Mouse (Mus musculus) C2C12 (cell line): Measurements from ENCODE around the gene Foxk2. TPM values are rescaled to one million over a fixed set of nuclear protein-coding genes. Genes with fewer than 3 reads are reported as not detected.

Source experiments
- H3K27me3 ChIP-seq: one replicate; pipeline ENCODE4 v1.6.1; 2011; ENCODE audit not compliant: control insufficient read depth, insufficient read depth, insufficient read length
- H3K36me3 ChIP-seq: one replicate; pipeline ENCODE4 v1.6.1; 2011; ENCODE audit not compliant: control insufficient read depth, insufficient read depth
- H3K4me3 ChIP-seq: one replicate; pipeline ENCODE4 v1.5.1; 2011; ENCODE audit warnings: mild to moderate bottlenecking, control low read depth; ENCODE audit not compliant: poor library complexity, insufficient read depth, severe bottlenecking
- H3K79me2 ChIP-seq: one replicate; pipeline ENCODE4 v1.6.1; 2011; ENCODE audit not compliant: control insufficient read depth, insufficient read depth
- H3K79me3 ChIP-seq: one replicate; pipeline ENCODE4 v1.6.1; 2011; ENCODE audit warnings: low read depth, control low read depth
- H3ac ChIP-seq: one replicate; pipeline ENCODE3; 2011; ENCODE audit warnings: low read depth; ENCODE audit not compliant: control insufficient read depth, insufficient read length
- CEBPB ChIP-seq: IDR thresholded peaks from one replicate; pipeline ENCODE4 v1.6.1; 2011; ENCODE audit warnings: low read depth, mild to moderate bottlenecking, control low read depth, moderate library complexity
- CTCF ChIP-seq: IDR thresholded peaks from one replicate; pipeline ENCODE4 v1.5.1; 2011; ENCODE audit not compliant: control insufficient read depth, insufficient read depth, insufficient read length
- FOSL1 ChIP-seq: IDR thresholded peaks from one replicate; pipeline ENCODE4 v1.8.0; 2011; ENCODE audit warnings: mild to moderate bottlenecking, low read length; ENCODE audit not compliant: poor library complexity, insufficient read depth, severe bottlenecking
- MAX ChIP-seq: IDR thresholded peaks from one replicate; pipeline ENCODE4 v1.6.1; 2011; ENCODE audit warnings: mild to moderate bottlenecking, control low read depth
- MYOD1 ChIP-seq: IDR thresholded peaks from one replicate; pipeline ENCODE4 v1.6.1; 2011; ENCODE audit warnings: low read depth; ENCODE audit not compliant: control insufficient read depth, insufficient read length
- MYOG ChIP-seq: IDR thresholded peaks from one replicate; pipeline ENCODE4 v1.6.1; 2011; ENCODE audit not compliant: control insufficient read depth, insufficient read length; ENCODE audit errors: extremely low read depth
- USF1 ChIP-seq: IDR thresholded peaks from one replicate; pipeline ENCODE4 v1.6.1; 2011; ENCODE audit warnings: low read depth, mild to moderate bottlenecking, control low read depth, moderate library complexity
- polyA plus RNA-seq: library from polyadenylated mRNA; unstranded; fragments of >200 nt; fragmentation: generic; extraction: Trizol; gene quantifications from one replicate; pipeline ENCODE4 v1.2.1, GENCODE M21; 2012; ENCODE audit warnings: missing spikeins

Gene Foxk2
- polyA plus RNA-seq, 1 experiment: 43.1 TPM

- no peaks in the 10 kb centered on the region for H3K79me2 ChIP-seq
- no peak overlapping the region for H3K4me3 ChIP-seq
- H3K27me3 ChIP-seq: no peaks in the 10 kb centered on the region
- peaks cover 2% of the 10 kb centered on the region for H3K79me3 ChIP-seq
- H3ac ChIP-seq: no peak overlapping the region
- TF ChIP-seq USF1: no peak
- no peak for TF ChIP-seq MAX
- no peak for TF ChIP-seq CTCF
- TF ChIP-seq CEBPB: no peak
- no peak for TF ChIP-seq MYOG
- no peak for TF ChIP-seq FOSL1
- no peak for TF ChIP-seq MYOD1
- peaks cover 51% of the 10 kb centered on the region for H3K36me3 ChIP-seq
These were observed 66.2 kb downstream of the Foxk2 start for GRCm38 (mm10) chr11:121326034-121326433.

- Histone ChIP-seq H3K27me3 (no peaks in the 10 kb centered on the region), H3K36me3 (peaks cover 57% of the 10 kb centered on the region)
- TF ChIP-seq MAX (no peak), USF1 (no peak), CEBPB (no peak)
These were observed 66.9 kb downstream of the Foxk2 start for GRCm38 (mm10) chr11:121326681-121327080.

GRCm38 (mm10) chr11:121328206-121328605 lies 68.4 kb downstream of the Foxk2 start:
- no peak overlapping the region for H3K4me3 ChIP-seq
- no peak for TF ChIP-seq MAX
- no peak for TF ChIP-seq MYOD1
- no peak for TF ChIP-seq FOSL1
- TF ChIP-seq USF1: no peak
- no peak for TF ChIP-seq CTCF
- no peak for TF ChIP-seq MYOG
- TF ChIP-seq CEBPB: no peak
- H3K36me3 ChIP-seq: peaks cover 70% of the 10 kb centered on the region

More at GRCm38 (mm10) chr11:121326681-121327080, 66.9 kb downstream of the Foxk2 start:
- peaks cover 2% of the 10 kb centered on the region for H3K79me3 ChIP-seq
- H3K4me3 ChIP-seq: no peak overlapping the region
- H3K79me2 ChIP-seq: peaks cover 2% of the 10 kb centered on the region
- no peak overlapping the region for H3ac ChIP-seq

GRCm38 (mm10) chr11:121328619-121329018 lies 68.8 kb downstream of the Foxk2 start:
- no peak overlapping the region for H3ac ChIP-seq
- H3K79me2 ChIP-seq: peaks cover 19% of the 10 kb centered on the region
- peaks cover 72% of the 10 kb centered on the region for H3K36me3 ChIP-seq
- TF ChIP-seq CTCF (no peak), MAX (no peak), MYOG (no peak), USF1 (no peak), FOSL1 (no peak), CEBPB (no peak), MYOD1 (no peak)
- peaks cover 2% of the 10 kb centered on the region for H3K79me3 ChIP-seq
- no peaks in the 10 kb centered on the region for H3K27me3 ChIP-seq
- no peak overlapping the region for H3K4me3 ChIP-seq

More at GRCm38 (mm10) chr11:121328206-121328605, 68.4 kb downstream of the Foxk2 start:
- Histone ChIP-seq H3ac (no peak overlapping the region), H3K79me3 (peaks cover 2% of the 10 kb centered on the region), H3K27me3 (no peaks in the 10 kb centered on the region), H3K79me2 (peaks cover 17% of the 10 kb centered on the region)

- Histone ChIP-seq H3K27me3 (no peaks in the 10 kb centered on the region), H3K79me3 (peaks cover 3% of the 10 kb centered on the region), H3K36me3 (peaks cover 88% of the 10 kb centered on the region), H3K4me3 (no peak overlapping the region), H3K79me2 (peaks cover 19% of the 10 kb centered on the region), H3ac (no peak overlapping the region)
- TF ChIP-seq MAX: no peak
- no peak for TF ChIP-seq MYOD1
- TF ChIP-seq MYOG: no peak
These were observed 71.9 kb downstream of the Foxk2 start for GRCm38 (mm10) chr11:121331641-121332040.

GRCm38 (mm10) chr11:121339647-121340046 lies 79.9 kb downstream of the Foxk2 start:
- H3K36me3 ChIP-seq: peaks cover 55% of the 10 kb centered on the region

More at GRCm38 (mm10) chr11:121339647-121340046, 79.9 kb downstream of the Foxk2 start:
- H3K27me3 ChIP-seq: no peaks in the 10 kb centered on the region
- peaks cover 56% of the 10 kb centered on the region for H3K79me2 ChIP-seq
- peaks cover 18% of the 10 kb centered on the region for H3K79me3 ChIP-seq
- H3ac ChIP-seq: no peak overlapping the region
- TF ChIP-seq USF1: no peak
- no peak for TF ChIP-seq FOSL1
- no peak for TF ChIP-seq MYOD1
- no peak for TF ChIP-seq CTCF
- TF ChIP-seq MYOG: no peak
- no peak for TF ChIP-seq MAX
- TF ChIP-seq CEBPB: no peak
- no peak overlapping the region for H3K4me3 ChIP-seq
